Mouse (Mus musculus) midbrain, embryonic 16.5 days (tissue): ENCODE measurements around the gene Cdc42se2. TPM values are rescaled to one million over a fixed set of nuclear protein-coding genes. Genes with fewer than 3 reads are reported as not detected.

ENCODE experiments used
- ATAC-seq: fragments of 200-750 bp; cut with Nextera tagmentation; 2 replicates; pipeline ENCODE4 v1.8.0; 2017; ENCODE audit warnings: moderate TSS enrichment
- H3K27ac ChIP-seq: fragments of 300-500 bp; sonication (generic); 2 replicates; pipeline ENCODE4 v1.5.1; 2014; ENCODE audit warnings: mild to moderate bottlenecking, low read length, mixed read lengths
- H3K27me3 ChIP-seq: fragments of 300-500 bp; sonication (generic); 2 replicates; pipeline ENCODE4 v1.6.1; 2014; ENCODE audit warnings: low read depth, low read length, mixed read lengths; ENCODE audit not compliant: control insufficient read depth, insufficient read depth
- H3K36me3 ChIP-seq: fragments of 300-500 bp; sonication (generic); 2 replicates; pipeline ENCODE4 v1.6.1; 2014; ENCODE audit warnings: mild to moderate bottlenecking, low read length, moderate library complexity, mixed read lengths; ENCODE audit not compliant: control insufficient read depth, insufficient read depth
- H3K4me1 ChIP-seq: fragments of 300-500 bp; sonication (generic); 2 replicates; pipeline ENCODE4 v1.6.1; 2014; ENCODE audit warnings: mild to moderate bottlenecking, low read length, mixed read lengths; ENCODE audit not compliant: control insufficient read depth, insufficient read depth
- H3K4me2 ChIP-seq: fragments of 300-500 bp; sonication (generic); 2 replicates; pipeline ENCODE4 v1.6.1; 2014; ENCODE audit warnings: mild to moderate bottlenecking, low read length, mixed read lengths
- H3K4me3 ChIP-seq: fragments of 300-500 bp; sonication (generic); 2 replicates; pipeline ENCODE4 v1.5.1; 2014; ENCODE audit warnings: low read depth, mild to moderate bottlenecking, low read length, moderate library complexity, mixed read lengths
- H3K9ac ChIP-seq: fragments of 300-500 bp; sonication (generic); 2 replicates; pipeline ENCODE4 v1.6.1; 2014; ENCODE audit warnings: low read depth, low read length, mixed read lengths
- H3K9me3 ChIP-seq: fragments of 300-500 bp; sonication (generic); replicated peaks from 2 replicates; pipeline ENCODE4 v1.6.1; 2014; ENCODE audit warnings: mild to moderate bottlenecking, low read length, mixed read lengths; ENCODE audit not compliant: control insufficient read depth, poor library complexity, severe bottlenecking
- WGBS: fragments of 180-500 bp; shearing (Covaris S2); extraction: QIAGEN DNeasy Blood & Tissue Kit; methylation state at CpG from one replicate; pipeline ENCODE4 v1.1.7; 2014; 5-methylcytosine and 5-hydroxymethylcytosine counted together
- polyA plus RNA-seq: library from polyadenylated mRNA; unstranded; fragments of >200 nt; fragmentation: Nextera tagmentation; extraction: Ambion mirVana; gene quantifications from 2 replicates; pipeline ENCODE4 v1.2.1, GENCODE M21; 2015

Gene Cdc42se2
- polyA plus RNA-seq, 1 experiment from 2014 or later, result 144 TPM

- no peak overlapping the region for H3K4me2 ChIP-seq
- ATAC-seq, result no peak
- no peak overlapping the region for H3K9ac ChIP-seq
- WGBS, result 71% methylated on average over 4 of the region's 4 CpGs
- H3K4me3 ChIP-seq, result no peak overlapping the region
- no peaks in the 10 kb centered on the region for H3K9me3 ChIP-seq
- peaks cover 23% of the 10 kb centered on the region for H3K36me3 ChIP-seq
- H3K4me1 ChIP-seq, result no peaks in the 10 kb centered on the region
- H3K27me3 ChIP-seq, result no peaks in the 10 kb centered on the region
- H3K27ac ChIP-seq, result no peak overlapping the region
Observed at GRCm38 (mm10) chr11:54695951-54696350, 91.5 kb downstream of the Cdc42se2 start.

GRCm38 (mm10) chr11:54694291-54694690 is 93.2 kb downstream of the Cdc42se2 start:
- Histone ChIP-seq H3K9ac (no peak overlapping the region), H3K4me3 (no peak overlapping the region), H3K9me3 (no peaks in the 10 kb centered on the region), H3K4me1 (no peaks in the 10 kb centered on the region), H3K27me3 (no peaks in the 10 kb centered on the region), H3K4me2 (no peak overlapping the region), H3K27ac (no peak overlapping the region), H3K36me3 (peaks cover 23% of the 10 kb centered on the region)
- 83% methylated on average over 8 of the region's 8 CpGs for WGBS
- no peak for ATAC-seq

- H3K4me1 ChIP-seq, result no peaks in the 10 kb centered on the region
- H3K9ac ChIP-seq, result no peak overlapping the region
- H3K27me3 ChIP-seq, result no peaks in the 10 kb centered on the region
- no peaks in the 10 kb centered on the region for H3K9me3 ChIP-seq
- peaks cover 23% of the 10 kb centered on the region for H3K36me3 ChIP-seq
- ATAC-seq, result no peak
- WGBS, result 91% methylated on average over 6 of the region's 6 CpGs
- H3K4me3 ChIP-seq, result no peak overlapping the region
- no peak overlapping the region for H3K4me2 ChIP-seq
- H3K27ac ChIP-seq, result no peak overlapping the region
Observed at GRCm38 (mm10) chr11:54693696-54694095, 93.8 kb downstream of the Cdc42se2 start.

- Histone ChIP-seq H3K9me3 (no peaks in the 10 kb centered on the region), H3K9ac (no peak overlapping the region), H3K36me3 (peaks cover 17% of the 10 kb centered on the region), H3K27ac (no peak overlapping the region), H3K4me2 (no peak overlapping the region), H3K4me1 (no peaks in the 10 kb centered on the region), H3K4me3 (no peak overlapping the region), H3K27me3 (no peaks in the 10 kb centered on the region)
- 91% methylated on average over 4 of the region's 4 CpGs for WGBS
- no peak for ATAC-seq
Observed at GRCm38 (mm10) chr11:54691179-54691578, 96.3 kb downstream of the Cdc42se2 start.

GRCm38 (mm10) chr11:54690171-54690570 is 97.3 kb downstream of the Cdc42se2 start:
- no peak overlapping the region for H3K9ac ChIP-seq
- H3K4me2 ChIP-seq, result no peak overlapping the region
- H3K36me3 ChIP-seq, result peaks cover 17% of the 10 kb centered on the region
- H3K9me3 ChIP-seq, result no peaks in the 10 kb centered on the region
- ATAC-seq, result no peak
- no peaks in the 10 kb centered on the region for H3K27me3 ChIP-seq
- no peak overlapping the region for H3K27ac ChIP-seq
- H3K4me3 ChIP-seq, result no peak overlapping the region
- H3K4me1 ChIP-seq, result no peaks in the 10 kb centered on the region
- 81% methylated on average over 4 of the region's 4 CpGs for WGBS

- Histone ChIP-seq H3K9ac (no peak overlapping the region), H3K4me2 (no peak overlapping the region), H3K27me3 (no peaks in the 10 kb centered on the region), H3K4me3 (no peak overlapping the region), H3K36me3 (peaks cover 25% of the 10 kb centered on the region), H3K4me1 (no peaks in the 10 kb centered on the region), H3K9me3 (no peaks in the 10 kb centered on the region), H3K27ac (no peak overlapping the region)
- WGBS, result 57% methylated on average over 2 of the region's 2 CpGs
- no peak for ATAC-seq
Observed at GRCm38 (mm10) chr11:54684831-54685230, 102.6 kb downstream of the Cdc42se2 start.

GRCm38 (mm10) chr11:54679141-54679540 is 108.3 kb downstream of the Cdc42se2 start:
- no peak overlapping the region for H3K9ac ChIP-seq
- no peaks in the 10 kb centered on the region for H3K4me1 ChIP-seq
- 96% methylated on average over 2 of the region's 2 CpGs for whole genome bisulfite sequencing
- no peak overlapping the region for H3K27ac ChIP-seq
- no peak overlapping the region for H3K4me2 ChIP-seq
- ATAC-seq, result no peak
- peaks cover 21% of the 10 kb centered on the region for H3K36me3 ChIP-seq
- H3K27me3 ChIP-seq, result no peaks in the 10 kb centered on the region
- no peaks in the 10 kb centered on the region for H3K9me3 ChIP-seq
- H3K4me3 ChIP-seq, result no peak overlapping the region

- H3K27ac ChIP-seq, result no peak overlapping the region
Observed at GRCm38 (mm10) chr11:54675792-54676489, 111.5 kb downstream of the Cdc42se2 start.

GRCm38 (mm10) chr11:54673575-54674298 is 113.7 kb downstream of the Cdc42se2 start:
- no peak overlapping the region for H3K9ac ChIP-seq
- no peak for ATAC-seq
- no peaks in the 10 kb centered on the region for H3K4me1 ChIP-seq
- 82% methylated on average over 8 of the region's 8 CpGs for WGBS
- no peak overlapping the region for H3K27ac ChIP-seq
- H3K27me3 ChIP-seq, result no peaks in the 10 kb centered on the region
- H3K4me3 ChIP-seq, result no peak overlapping the region
- H3K9me3 ChIP-seq, result no peaks in the 10 kb centered on the region
- peaks cover 6% of the 10 kb centered on the region for H3K36me3 ChIP-seq
- H3K4me2 ChIP-seq, result no peak overlapping the region

More at GRCm38 (mm10) chr11:54675792-54676489, 111.5 kb downstream of the Cdc42se2 start:
- Histone ChIP-seq H3K9ac (no peak overlapping the region), H3K4me3 (no peak overlapping the region), H3K36me3 (peaks cover 19% of the 10 kb centered on the region), H3K27me3 (no peaks in the 10 kb centered on the region), H3K4me2 (no peak overlapping the region), H3K9me3 (no peaks in the 10 kb centered on the region), H3K4me1 (no peaks in the 10 kb centered on the region)
- 95% methylated on average over 2 of the region's 2 CpGs for WGBS
- no peak for ATAC-seq
